Mouse (Mus musculus) right cerebral cortex, postnatal 10 days (tissue): ENCODE data around the gene Gm49510.

Source experiments
- DNase-seq, 2 experiments: peaks; one replicate each; pipeline ENCODE4 v3.0.0; 2021; ENCODE audit warnings: low spot score in 2 of 2

Gm49510 gene

DNA sequence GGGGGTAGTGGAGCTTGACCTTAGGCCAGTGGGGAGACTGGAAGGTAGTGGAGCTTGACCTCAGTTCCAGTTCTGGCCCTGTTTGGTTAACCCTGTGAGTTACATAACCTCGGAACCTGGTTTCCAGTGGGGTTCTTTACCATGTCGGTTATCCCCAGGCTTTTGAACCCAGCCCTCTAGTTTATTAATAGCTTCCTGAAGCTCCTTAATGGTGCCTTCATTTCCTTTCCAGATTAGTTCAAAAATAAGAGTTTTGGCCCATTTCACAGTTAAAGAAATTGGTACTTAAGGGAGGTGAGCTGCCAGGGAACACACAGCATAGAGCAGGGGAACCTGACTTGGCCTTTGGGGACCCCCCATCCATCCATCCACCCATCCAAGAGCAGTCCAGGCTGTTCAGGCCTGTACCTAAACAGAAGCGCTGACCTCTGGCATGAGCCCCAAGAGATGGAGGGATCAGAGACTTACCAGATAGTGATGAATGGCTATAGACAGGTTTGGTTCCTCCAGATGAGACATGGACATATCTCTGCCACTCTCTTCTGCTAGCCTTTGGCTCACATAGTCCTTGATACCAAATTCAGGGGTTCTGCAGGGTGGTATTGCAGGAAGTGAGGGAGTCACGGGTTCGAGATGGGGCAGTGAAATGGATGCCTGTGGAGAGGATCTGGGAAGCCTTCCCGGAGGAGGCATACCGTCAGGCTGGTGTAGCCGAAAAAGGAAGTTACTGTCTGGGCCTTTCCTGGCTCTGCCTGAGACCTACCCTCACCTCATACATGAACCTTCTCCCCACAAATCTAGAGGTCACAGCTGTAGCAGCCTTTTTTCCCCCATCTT lies 15.6 kb downstream of the Gm49510 start:
- DNase-seq, result no peak

DNA sequence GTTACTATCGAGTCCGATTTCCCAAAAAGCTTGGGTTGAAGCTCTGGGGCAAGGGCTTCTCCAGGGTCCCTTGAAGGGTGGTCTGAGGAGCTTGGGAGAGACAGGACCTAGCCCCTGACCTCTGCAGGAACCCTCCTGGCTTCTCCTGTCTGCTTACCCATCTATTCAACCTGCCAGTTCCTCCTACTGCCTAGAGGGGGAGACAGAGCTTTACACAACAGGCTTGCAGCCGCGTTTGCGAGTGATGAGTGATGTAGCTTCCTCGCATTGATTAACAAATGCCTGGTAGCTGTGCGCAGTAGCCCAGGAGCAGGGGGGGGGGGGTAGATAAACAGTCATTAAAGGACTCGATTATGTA lies 16.2 kb downstream of the Gm49510 start:
- peak; percentile 85 to 91 for DNase-seq

DNA sequence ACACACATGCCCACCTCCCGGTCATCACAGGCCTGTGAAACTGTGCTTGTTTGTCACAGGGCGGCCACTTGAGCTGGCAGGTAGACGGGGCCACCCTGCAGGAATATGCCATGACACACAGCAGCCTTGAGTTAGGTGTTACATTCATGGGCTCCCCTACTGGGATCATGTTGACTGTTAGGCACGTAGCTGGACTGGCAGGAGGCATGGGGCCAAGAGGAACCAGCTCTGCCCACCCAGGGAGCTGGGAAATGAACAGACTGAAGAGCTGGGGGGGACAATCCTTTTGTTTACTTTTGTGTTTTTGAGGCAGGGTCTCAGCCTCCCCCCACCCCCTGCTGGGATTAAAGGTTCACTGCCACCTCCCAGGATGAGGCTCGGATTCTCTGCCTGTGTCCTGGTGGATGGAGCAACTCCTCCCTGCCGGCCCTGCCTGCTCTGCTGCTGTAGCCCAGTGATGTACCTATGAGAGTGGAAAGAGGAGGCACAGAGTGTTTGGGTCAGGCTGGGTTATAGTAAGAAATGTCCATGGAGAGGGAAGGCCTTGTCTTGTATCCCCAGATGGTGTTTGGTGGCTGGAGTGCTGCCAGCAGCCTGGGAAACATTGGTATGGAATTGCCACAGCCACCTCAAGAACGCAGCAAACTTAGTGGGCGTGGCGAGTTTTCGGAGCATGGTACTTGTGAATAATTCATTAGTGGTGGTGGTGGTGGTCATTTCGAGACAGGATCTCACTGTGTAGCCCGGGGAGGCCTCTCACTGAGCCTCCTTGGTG lies 16.8 kb downstream of the Gm49510 start:
- peak; percentile 70 to 76 for DNase-seq

DNA sequence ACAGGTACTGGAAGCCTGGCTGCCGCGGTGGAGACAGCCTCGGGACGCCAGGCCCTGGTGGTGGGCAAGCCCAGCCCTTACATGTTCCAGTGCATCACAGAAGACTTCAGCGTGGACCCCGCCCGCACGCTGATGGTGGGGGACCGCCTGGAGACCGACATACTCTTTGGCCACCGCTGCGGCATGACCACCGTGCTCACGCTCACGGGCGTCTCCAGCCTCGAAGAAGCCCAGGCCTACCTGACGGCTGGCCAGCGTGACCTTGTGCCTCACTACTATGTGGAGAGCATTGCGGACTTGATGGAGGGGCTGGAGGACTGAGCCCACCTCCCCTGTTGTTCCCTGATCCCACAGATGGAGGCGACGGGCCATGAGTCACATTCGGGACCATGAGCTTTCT lies 18.7 kb downstream of the Gm49510 start:
- DNase-seq, result no peak

DNA sequence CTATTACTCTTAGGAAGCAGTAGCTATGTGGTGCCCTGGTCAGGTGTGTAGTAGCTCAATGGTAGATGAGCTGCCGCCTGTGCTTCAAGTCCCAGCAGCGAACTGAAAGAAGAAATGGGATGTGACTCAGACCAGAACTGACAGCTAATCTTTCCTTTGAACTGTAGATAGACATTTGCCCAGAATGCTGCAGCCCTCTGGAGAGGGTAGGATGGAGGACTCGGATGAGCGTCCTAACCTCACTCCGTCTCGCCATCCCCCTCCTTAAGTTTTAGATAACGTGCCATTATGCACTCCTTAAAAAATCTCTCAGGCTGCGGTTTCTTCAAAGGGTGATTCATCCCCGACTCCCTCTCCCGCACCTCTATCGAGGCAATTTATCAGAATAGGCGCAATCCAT lies 20.4 kb downstream of the Gm49510 start:
- DNase-seq, result no peak

DNA sequence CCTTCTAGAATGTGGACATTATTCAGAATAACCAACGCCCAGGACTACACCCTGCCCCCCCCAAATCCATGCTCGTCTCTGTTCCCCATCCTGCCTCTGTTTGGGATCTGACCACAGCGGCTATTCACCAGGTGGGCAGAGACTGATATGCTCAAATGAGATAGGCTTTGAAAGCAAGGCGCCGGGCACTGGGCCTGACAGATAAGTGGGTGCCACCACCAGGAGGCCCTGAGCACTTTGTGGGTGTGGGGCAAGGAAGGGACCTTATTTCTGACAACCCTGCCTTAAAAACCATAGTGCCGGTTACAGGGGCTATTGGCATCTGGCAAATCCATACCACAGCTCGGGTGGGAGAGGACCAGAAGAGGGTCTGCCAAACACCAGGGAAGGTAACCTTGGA lies 23.2 kb downstream of the Gm49510 start:
- DNase-seq, result no peak

DNA sequence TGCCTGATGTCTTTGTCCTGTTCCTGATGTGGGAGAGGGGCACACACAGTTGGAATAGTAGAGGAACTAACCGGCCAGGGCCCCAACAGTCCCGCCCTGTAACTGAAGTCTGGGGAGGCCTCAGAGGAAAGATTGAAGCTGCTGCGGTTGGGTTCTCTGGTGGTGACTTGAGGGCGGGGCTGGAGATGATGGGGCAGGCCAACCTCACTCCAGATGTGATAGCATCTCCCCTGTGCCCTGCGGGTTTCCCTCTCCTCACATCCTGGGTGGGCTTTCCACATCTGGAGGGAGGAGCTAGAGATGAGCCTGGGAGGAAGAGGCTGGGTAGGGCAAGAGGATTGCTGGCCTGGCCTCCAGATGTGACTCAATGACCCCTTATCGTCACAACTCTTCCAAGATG lies 24.1 kb downstream of the Gm49510 start:
- DNase-seq, result no peak

DNA sequence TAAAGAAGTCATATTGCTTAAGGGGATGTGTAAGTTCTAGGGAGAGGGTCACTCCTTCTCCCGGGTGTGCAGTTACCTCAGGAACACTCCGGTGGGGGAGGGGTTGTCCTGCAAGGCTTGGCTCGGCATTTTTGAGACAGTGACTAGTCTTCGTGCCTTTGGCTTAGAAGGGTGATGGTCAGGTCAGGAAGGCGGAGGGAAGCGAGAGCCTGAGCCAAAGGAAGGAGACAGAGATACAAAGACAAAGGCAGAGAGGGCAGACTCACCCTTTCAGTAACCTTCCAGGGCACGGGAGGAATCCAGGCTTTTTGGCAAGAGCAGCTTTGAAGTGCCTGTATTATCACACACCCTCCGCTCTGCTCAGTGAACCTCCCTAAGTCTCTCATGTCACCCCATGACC lies 25.7 kb downstream of the Gm49510 start:
- no peak for DNase-seq

DNA sequence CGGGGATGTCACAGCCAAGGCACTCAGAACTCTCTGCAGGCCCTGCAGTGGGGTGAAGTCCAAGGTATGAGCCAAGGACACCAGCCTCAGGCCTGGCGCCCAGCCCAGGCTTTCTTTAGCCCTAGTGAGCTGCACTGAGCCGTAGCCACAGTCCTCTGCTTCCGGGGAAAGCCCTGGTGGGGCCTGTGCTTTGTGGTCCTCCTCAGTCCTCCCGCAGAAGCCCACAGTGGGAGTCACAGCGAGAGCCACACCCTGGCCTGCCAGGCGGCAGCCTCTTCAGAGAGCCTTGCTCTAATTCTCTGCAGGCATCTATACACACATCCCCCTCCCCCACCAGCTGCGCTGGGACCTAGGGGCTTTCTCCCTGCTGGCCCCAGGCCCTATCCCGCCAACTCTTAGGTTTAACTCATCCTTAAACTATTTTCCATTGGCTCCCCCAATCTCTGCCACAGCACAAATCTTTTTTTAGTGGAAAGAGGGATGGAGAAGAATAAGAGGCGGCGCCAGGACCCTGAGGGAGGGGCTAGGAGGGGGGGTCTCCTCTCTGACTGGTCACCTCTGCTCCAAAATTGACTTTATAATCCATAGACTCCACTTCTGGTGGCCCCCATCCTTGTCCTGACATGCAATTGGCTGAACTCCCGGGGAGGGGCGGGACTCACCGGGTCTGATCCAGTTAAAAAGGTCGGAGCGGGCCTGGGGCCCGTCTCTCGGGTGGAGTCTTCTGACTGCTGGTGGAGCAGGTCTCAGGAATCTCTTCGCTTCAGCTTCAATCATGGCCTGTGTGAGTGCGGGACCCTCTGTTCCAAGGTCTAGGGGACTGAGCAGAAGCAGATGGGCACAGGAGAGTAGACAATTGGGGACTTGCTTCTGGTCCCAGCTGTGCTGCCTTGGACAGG lies 26.8 kb downstream of the Gm49510 start, which contains the start of gene Lgals1:
Gene Lgals1, plus strand, starts transcription at position 705 of the 899 bp plus-strand sequence.
- peak; percentile 81 to 83 for DNase-seq

DNA sequence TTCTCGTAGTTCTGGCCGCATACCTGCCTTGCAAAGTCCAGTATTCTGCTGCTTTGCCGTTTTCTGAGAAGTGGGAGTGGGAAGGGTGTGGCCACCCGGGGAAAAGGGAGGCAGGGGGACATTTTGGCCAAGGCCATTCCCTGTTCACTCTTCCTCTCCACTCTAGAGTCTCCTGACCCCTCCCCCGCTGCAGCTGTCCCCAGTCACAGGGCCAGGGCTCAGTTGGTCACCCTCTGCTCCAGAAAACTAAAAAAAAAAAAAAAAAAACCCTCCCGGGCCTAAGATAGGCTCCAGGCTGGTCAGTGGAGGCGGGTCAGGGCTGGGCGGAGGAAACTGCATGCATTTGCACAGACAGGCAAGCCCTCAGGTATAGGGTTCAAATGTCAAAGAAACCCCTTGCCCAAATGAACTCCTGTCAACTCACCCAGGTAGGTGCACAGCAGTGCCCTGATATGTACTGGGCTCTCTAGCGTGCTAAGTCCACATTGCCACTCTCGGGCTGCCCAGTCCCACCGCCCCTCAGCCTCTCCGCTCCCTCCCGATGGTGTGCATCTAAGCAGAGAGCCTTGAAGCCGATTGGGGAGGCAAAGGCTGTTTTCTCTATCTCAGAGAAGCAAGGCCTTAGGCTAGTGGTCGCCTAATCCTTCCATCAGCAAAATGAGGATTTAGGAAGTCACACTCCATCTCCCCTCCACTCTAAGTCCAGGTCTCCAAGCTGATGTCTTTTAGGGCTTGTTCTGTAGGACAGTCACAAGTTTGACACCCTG lies 27.7 kb downstream of the Gm49510 start:
- DNase-seq, result no peak

DNA sequence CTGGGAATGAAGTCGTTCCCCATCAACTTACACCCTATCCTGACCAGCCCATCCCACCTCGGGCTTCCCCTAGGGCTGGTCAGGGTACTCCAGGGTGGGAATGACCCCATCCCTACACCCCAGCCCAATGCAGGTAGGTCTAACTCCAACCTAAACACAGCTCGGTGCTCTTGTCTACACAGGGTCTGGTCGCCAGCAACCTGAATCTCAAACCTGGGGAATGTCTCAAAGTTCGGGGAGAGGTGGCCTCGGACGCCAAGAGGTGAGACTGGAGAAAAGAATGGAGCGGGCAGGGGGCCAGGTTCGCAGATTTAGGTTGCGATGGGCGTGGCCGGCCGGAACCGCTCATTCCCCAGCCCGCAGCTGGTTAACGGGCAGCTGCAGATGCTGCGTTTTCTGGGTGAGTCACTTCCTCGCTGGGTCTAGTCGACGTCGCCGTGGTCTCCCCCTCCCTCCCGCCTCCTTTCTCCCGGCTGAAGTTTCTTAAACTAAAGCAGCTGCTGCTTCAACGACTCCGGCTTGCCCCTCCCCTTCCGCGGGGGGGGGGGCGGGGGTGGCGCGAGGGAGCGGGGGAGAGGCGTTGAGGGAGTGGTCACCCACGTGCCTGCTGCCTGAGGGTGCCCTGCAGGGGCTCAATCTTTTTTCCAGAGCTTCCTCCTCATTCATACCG lies 28.5 kb downstream of the Gm49510 start:
- peak; percentile 68 to 77 for DNase-seq

DNA sequence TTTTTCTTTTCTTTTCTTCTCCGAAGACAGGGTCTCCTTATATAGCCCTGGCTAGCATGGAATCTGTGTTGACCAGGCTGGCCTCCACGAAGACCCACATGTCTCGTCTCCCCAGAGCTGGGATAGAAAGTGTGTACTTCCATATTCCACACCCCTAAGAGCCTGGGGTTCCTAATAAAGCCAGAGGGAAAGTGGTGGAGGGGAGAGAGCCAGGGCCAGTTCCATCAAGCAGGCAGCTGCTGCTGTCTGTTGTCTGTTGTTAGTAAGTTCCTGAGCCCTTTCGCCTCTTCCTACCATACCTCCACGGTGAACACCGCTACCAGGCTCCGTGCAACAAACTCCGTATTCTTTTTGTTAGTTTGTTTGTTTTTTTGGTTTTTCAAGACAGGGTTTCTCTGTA lies 29.1 kb downstream of the Gm49510 start:
- no peak for DNase-seq

DNA sequence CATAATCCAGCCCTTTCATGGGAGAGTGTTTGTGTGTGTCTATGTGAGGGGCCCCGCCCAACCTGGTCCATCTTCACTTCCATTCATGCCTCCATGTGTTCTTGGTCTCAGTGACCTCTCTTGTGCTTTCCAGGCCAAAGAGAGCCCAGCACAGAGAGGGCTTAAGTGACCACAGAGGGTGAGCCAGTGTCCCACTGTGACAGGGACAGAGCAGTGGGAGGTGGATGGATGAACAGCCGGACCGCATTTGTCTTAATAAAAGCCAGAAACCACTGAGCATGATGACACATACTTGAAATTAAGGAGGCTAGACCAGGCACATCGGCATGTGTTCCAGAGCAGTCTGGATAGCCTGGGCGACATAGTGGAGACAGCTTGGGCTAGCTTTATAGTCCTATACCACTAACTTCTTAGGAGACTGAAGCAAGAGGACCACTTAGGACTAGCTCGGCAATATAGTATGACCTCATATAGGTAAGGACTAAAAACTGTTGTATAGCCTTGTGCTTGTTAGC lies 30.8 kb downstream of the Gm49510 start:
- no peak for DNase-seq

DNA sequence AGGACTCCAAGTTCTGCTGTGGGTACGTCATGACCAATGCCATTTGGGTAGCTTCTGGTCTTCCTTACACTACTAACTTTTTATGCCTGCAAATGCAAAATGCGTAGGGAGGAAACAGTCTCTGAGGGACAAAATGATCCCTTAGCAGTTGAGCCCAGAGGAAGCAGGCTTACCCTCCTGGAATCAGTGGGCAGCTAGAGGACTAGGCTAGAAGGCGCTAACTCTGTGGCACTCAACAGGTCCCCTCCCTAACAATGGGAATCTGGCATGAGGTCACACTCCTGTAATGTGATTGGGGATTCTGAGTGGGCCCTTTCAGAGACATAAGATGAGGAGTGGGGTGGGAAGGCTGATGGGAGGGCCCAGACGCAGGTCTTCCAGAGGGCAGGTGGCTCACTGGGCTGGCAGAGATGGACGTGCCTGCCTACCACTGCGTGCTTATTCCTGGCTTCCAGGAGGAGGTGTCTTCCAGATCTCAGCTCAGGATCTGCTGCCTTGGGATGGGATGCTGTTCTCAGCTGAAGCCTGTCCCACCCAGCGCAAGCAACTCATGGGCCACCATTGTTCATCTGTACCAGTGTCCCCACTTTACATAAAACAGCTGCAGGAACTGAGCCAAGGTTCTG lies 31.4 kb downstream of the Gm49510 start:
- no peak for DNase-seq

DNA sequence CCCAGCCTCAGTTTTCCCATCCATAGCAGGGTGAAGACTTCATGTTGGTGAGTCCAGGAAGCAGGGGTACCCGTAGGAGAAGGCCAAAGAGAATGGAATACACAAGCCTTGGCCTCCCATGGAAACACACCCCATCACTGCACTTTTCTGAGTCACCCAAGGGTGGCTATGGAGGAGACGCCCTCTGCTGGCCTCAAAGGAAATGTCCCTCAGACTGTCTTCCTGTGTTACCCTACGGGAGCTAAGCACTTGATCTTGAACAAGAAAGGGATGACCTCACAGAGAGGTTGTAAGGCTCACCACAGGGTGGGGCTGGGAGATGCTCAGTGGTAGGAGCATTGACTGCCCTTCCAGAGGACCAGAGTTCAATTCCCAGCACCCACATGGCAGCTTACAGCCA lies 32.1 kb downstream of the Gm49510 start:
- DNase-seq, result peak in 1 of 2 experiments; percentile 51

DNA sequence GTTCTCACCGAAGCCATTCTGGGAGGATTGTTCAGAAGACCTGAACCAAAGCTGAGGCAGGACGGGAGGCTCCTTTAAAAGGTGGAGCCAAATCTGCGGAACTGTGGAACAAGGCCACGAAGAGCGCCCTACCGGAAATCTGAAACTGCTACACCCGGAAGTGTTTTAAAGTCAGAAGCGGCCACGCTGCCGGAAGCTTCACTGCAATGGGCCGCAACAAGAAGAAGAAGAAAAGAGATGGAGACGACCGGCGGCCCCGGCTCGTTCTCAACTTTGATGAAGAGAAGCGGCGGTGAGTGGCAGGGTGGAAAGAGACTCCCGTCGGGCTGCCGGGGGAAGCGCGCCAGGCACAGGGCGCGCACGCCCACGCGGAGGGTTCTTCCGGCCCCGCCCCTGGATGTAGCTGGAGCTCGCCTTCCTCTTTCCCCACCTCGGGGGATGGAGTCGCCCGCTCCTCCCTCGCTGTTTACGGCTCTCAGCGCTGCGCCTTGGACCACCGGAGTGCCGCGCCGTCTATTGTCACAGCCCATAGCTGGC lies 35.4 kb downstream of the Gm49510 start, which contains the start of gene Nol12:
Gene Nol12, plus strand, starts transcription at position 150 of the 537 bp plus-strand sequence.
- DNase-seq, result peak; percentile 91 to 93

DNA sequence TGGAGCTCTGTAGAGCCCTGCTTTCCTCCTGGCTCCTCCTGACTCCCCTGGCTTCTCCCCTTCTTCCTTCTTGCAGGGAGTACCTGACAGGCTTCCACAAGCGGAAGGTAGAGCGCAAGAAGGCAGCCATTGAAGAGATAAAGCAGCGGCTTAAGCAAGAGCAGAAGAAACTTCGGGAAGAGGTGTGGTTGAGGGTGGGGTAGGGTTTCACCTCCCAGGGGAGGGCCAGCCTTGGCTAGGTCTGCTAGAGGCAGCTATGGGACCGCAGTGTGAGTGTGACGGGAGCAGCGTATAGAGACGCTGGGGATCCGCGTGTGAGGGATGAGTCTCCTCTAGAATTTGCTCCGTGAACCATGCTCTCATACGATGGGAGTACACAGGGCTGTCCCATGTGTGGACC lies 36.9 kb downstream of the Gm49510 start:
- DNase-seq, result no peak

DNA sequence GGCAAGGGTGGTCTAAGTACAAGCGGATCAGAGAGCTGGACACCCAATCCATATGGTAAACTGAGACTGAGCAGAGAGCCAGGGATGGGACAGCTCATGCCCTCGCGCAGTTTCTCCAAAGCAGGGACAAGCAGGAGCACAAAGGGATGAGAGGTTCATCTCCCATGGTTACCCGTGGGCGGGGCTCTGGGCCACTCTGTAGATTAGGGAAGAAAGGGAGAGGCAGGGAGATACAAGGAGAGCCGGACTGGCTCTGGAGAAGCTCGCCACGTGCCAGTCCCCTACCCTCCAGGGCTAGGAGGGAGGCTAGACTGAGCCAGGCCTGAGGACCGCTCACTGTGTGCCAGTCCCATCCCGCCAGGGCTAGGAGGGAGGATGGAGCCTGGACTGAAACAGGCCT lies 37.8 kb downstream of the Gm49510 start:
- DNase-seq, result no peak

DNA sequence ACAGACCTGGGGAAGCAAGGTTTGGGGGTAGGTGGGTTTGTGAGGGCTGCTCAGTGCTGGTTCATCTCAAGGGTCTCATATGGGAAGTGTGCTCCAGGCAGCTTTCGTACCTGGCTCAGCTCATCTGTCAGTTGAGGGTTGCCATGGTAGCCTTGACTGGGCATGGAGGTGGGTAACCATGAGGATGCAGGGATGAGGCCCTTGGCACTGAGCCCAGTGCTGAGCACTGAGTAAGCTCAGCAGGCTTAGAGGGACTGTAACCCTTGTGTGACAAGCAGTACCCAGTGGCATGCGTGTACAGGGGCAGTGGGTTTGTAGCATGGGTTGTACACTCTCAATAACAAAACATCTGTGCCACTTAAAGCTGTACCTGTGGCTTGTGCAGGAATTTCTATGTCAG lies 38.5 kb downstream of the Gm49510 start:
- no peak for DNase-seq

DNA sequence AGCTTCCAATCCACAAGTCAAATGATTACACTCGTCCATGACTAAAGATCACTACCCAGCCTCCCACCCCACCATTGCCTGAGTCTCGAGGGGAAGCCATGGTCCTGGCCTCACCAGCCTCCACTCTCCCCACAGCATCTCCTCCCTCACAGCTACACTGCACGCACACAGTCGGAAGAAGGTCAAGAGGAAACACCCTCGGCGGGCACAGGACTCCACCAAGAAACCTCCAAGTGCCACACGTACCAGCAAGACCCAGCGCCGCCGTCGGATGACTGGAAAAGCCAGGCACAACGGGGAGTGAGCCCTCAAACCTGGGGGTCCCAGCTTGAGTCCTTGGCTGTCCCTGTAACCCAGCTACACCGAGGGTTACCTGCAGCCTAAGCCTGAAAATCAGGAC lies 40.9 kb downstream of the Gm49510 start:
- no peak for DNase-seq
